Mouse (Mus musculus): ENCODE measurements around the gene Hcn2. TPM values are rescaled to one million over a fixed set of nuclear protein-coding genes. Genes with fewer than 3 reads are reported as not detected.

The Hcn2 gene
- total and polyA plus RNA-seq, 3 experiments: 0.21 to 2.2 (median 0.44) TPM

GRCm38 (mm10) chr10:79745898-79746773 lies 29.7 kb downstream of the Hcn2 start, which contains the start of gene Polrmt:
Polrmt (minus strand) TSS chr10:79746581.
- no peaks in the 10 kb centered on the region for H3K9me3 ChIP-seq (replicated peaks; ENCODE audit: low read length)
- peaks cover 32 to 40% of the 10 kb centered on the region in 2 experiments for H3K36me3 ChIP-seq (replicated peaks in 1 of 2; ENCODE audit: control insufficient read depth in 1 of 2, insufficient read depth in 1 of 2, low read length in 1 of 2)
- in situ Hi-C loops (cut with MboI; ENCODE audit: low pct_ligation_motif_present, low pct_unique_long_range_greater_than_20kb, low sequenced_read_pairs) (no loop called here), dilution Hi-C loops (cut with MboI; ENCODE audit: extremely low pct_ligation_motif_present, extremely low pct_unique_long_range_greater_than_20kb, low sequenced_read_pairs) (no loop called here)
- no peaks in the 10 kb centered on the region for H3K27me3 ChIP-seq (replicated peaks)
- peak within 1 kb of the TSS; percentile 74 for H3K9ac ChIP-seq (ENCODE audit: insufficient read depth, low read depth)
- H3K4me1 ChIP-seq (ENCODE audit: control insufficient read depth in 1 of 2, insufficient read depth in 2 of 2): peaks cover 8 to 34% of the 10 kb centered on the region in 2 experiments
- DNase-seq (ENCODE audit: extremely low read depth): peak; percentile 98
- H3K4me3 ChIP-seq (replicated peaks in 1 of 3; ENCODE audit: low read depth in 2 of 3, low read length in 2 of 3, poor library complexity in 1 of 3): peak within 1 kb of the TSS; percentile 69 to 92 (median 69)
- H3K79me2 ChIP-seq (replicated peaks; ENCODE audit: control insufficient read depth, extremely low read depth, insufficient read depth, poor library complexity, severe bottlenecking): peaks cover 8% of the 10 kb centered on the region
- peak within 1 kb of the TSS; percentile 91 for H3K4me2 ChIP-seq (ENCODE audit: insufficient read depth, low read depth, poor library complexity, severe bottlenecking)
- H3K27ac ChIP-seq (ENCODE audit: insufficient read depth, low read depth): no peak within 1 kb of the TSS
- TF ChIP-seq GABPA (IDR thresholded peaks at IDR 0.05; ENCODE audit: insufficient replicate concordance, low read depth, low read length) (peak; percentile 79; the same call in 1 of the 2 replicates), MXI1 (IDR thresholded peaks at IDR 0.05; ENCODE audit: low read depth, low read length) (peak; percentile 85), TCF12 (IDR thresholded peaks at IDR 0.05; ENCODE audit: low read depth, low read length) (peak; percentile 74), UBTF (IDR thresholded peaks at IDR 0.05; ENCODE audit: low read depth, low read length) (no peak), ZC3H11A (IDR thresholded peaks at IDR 0.05; ENCODE audit: low read depth, low read length) (no peak), CHD2 (IDR thresholded peaks at IDR 0.05; ENCODE audit: low read length) (no peak), POLR2A (IDR thresholded peaks at IDR 0.05; ENCODE audit: low read depth, low read length) (peak; percentile 93), JUN (IDR thresholded peaks at IDR 0.05; ENCODE audit: insufficient read depth, low read depth, low read length) (no peak), MYC (IDR thresholded peaks at IDR 0.05; ENCODE audit: low read depth, low read length) (0 out of 2 replicates have a peak, but pooled peaks have one; percentile 49), RAD21 (IDR thresholded peaks at IDR 0.05; ENCODE audit: low read depth, low read length) (no peak), ZMIZ1 (IDR thresholded peaks at IDR 0.05; ENCODE audit: low read depth, low read length) (no peak; the same call in 1 of the 2 replicates), EP300 (IDR thresholded peaks at IDR 0.05; ENCODE audit: low read length) (no peak), USF1 (IDR thresholded peaks at IDR 0.05; ENCODE audit: low read depth, low read length) (no peak), IRF4 (IDR thresholded peaks at IDR 0.05; ENCODE audit: low read depth, low read length) (no peak), PAX5 (IDR thresholded peaks at IDR 0.05; ENCODE audit: low read length) (no peak), CHD1 (IDR thresholded peaks at IDR 0.05; ENCODE audit: low read depth, low read length) (no peak), JUND (conservative IDR thresholded peaks at IDR 0.05; ENCODE audit: low read depth, low read length) (no peak), CTCF (conservative IDR thresholded peaks at IDR 0.05 in 1 of 2, IDR thresholded peaks at IDR 0.05 in 1 of 2; ENCODE audit: low read depth in 2 of 2, low read length in 2 of 2) (no peak), NRF1 (IDR thresholded peaks at IDR 0.05; ENCODE audit: low read depth, low read length) (peak; percentile 99), MAFK (IDR thresholded peaks at IDR 0.05; ENCODE audit: insufficient replicate concordance, low read length) (no peak), HCFC1 (IDR thresholded peaks at IDR 0.05; ENCODE audit: low read depth, low read length) (peak; percentile 99), USF2 (conservative IDR thresholded peaks at IDR 0.05; ENCODE audit: low read depth, low read length) (no peak), ETS1 (conservative IDR thresholded peaks at IDR 0.05; ENCODE audit: low read depth, low read length) (no peak), E2F4 (IDR thresholded peaks at IDR 0.05; ENCODE audit: insufficient replicate concordance, low read depth, low read length) (no peak), SMC3 (IDR thresholded peaks at IDR 0.05; ENCODE audit: low read depth, low read length) (no peak), BHLHE40 (IDR thresholded peaks at IDR 0.05; ENCODE audit: low read depth, low read length) (peak; percentile 25; the same call in 1 of the 2 replicates), SIN3A (IDR thresholded peaks at IDR 0.05; ENCODE audit: low read length) (no peak), MAZ (IDR thresholded peaks at IDR 0.05; ENCODE audit: low read depth, low read length) (no peak), POLR2AphosphoS2 (IDR thresholded peaks at IDR 0.05; ENCODE audit: low read depth, low read length) (peak; percentile 37; the same call in 1 of the 2 replicates), TBP (conservative IDR thresholded peaks at IDR 0.05; ENCODE audit: low read depth, low read length) (no peak), RCOR1 (conservative IDR thresholded peaks at IDR 0.05; ENCODE audit: low read depth, low read length) (no peak), KAT2A (IDR thresholded peaks at IDR 0.05; ENCODE audit: insufficient replicate concordance, low read length) (peak; percentile 97; the same call in 1 of the 2 replicates), ZNF384 (IDR thresholded peaks at IDR 0.05; ENCODE audit: low read depth, low read length) (peak; percentile 97), MAX (IDR thresholded peaks at IDR 0.05; ENCODE audit: low read length) (peak; percentile 53; the same call in 1 of the 2 replicates), MEF2A (IDR thresholded peaks at IDR 0.05; ENCODE audit: borderline replicate concordance, low read depth, low read length) (peak; percentile 56), NELFE (IDR thresholded peaks at IDR 0.05; ENCODE audit: low read depth, low read length) (peak; percentile 94), ELF1 (IDR thresholded peaks at IDR 0.05; ENCODE audit: low read depth, low read length) (peak; percentile 99), ZKSCAN1 (IDR thresholded peaks at IDR 0.05; ENCODE audit: borderline replicate concordance, low read depth, low read length) (no peak)

Measured in CH12.LX (cell line).